Mouse (Mus musculus): ENCODE results near the gene Pxmp2. TPM values are rescaled to one million over a fixed set of nuclear protein-coding genes. Genes with fewer than 3 reads are reported as not detected.

Pxmp2 gene
- polyA plus RNA-seq, 1 experiment, result 3.4 TPM

DNA sequence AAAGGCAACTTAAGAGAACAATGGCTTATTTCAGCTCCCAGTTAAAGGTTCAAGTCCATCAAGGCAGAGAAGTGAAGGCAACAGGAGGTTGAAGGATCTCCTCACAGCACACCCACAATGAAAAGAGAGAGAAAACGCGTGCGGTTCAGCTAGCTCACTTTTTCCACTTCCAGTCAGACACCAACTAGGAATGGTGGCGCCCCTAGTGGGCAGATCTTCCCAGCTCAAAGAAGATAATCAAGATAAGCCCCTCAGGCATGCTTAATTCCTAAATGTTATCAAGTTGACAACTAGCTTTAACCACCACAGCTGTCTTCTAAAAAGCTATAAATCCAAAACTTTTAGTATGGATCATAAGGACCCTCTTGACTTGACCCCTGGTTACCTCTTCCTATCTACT lies 1.4 kb downstream of the Pxmp2 start:
- no peak overlapping the region for H3K27ac ChIP-seq (ENCODE audit: insufficient read depth, low read depth, low read length)
- H3K4me3 ChIP-seq (ENCODE audit: insufficient read depth, low read length), result peak overlapping the region; percentile 17
- peak; percentile 23; the same call in 1 of the 2 replicates for TF ChIP-seq CTCF (IDR thresholded peaks at IDR 0.05; ENCODE audit: low read depth, low read length)
- TF ChIP-seq POLR2A (IDR thresholded peaks at IDR 0.05; ENCODE audit: borderline replicate concordance, low read depth, low read length), result no peak
- peaks cover 5% of the 10 kb centered on the region; the same call in 1 of the 2 replicates for H3K4me1 ChIP-seq (ENCODE audit: control insufficient read depth, insufficient read depth, low read length)

DNA sequence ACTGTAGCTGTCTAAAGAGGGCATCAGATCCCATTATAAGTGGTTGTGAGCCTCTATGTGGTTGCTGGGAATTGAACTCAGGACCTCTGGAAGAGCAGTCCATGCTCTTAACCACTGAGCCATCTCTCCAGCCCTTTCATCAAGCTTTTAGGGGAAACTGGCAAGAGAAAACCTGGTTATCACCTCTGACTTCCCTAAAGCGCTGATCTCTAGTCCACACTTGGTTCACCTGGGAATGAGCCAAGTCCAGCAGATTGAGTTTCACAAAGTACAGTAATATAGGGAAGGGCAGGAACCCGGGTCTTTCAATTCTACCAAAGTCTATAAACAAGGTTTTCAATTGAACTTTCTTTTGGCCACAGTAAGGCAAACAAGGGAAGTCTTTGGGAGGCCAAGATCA lies 4.0 kb downstream of the Pxmp2 start:
- H3K27ac ChIP-seq (ENCODE audit: insufficient read depth, low read depth, low read length), result no peak overlapping the region
- no peak for TF ChIP-seq POLR2A (IDR thresholded peaks at IDR 0.05; ENCODE audit: borderline replicate concordance, low read depth, low read length)
- no peak for TF ChIP-seq CTCF (IDR thresholded peaks at IDR 0.05; ENCODE audit: low read depth, low read length)
- 0 out of 2 replicates have a peak, but pooled peaks cover 2% of the 10 kb centered on the region for H3K4me1 ChIP-seq (ENCODE audit: control insufficient read depth, insufficient read depth, low read length)
- no peak overlapping the region for H3K4me3 ChIP-seq (ENCODE audit: insufficient read depth, low read length)

GRCm38 (mm10) chr5:110276910-110277309 lies 9.1 kb downstream of the Pxmp2 start:
- Histone ChIP-seq H3K4me1 (ENCODE audit: control insufficient read depth, insufficient read depth, low read length) (no peaks in the 10 kb centered on the region), H3K4me3 (ENCODE audit: insufficient read depth, low read length) (no peak overlapping the region), H3K27ac (ENCODE audit: insufficient read depth, low read depth, low read length) (no peak overlapping the region)
- TF ChIP-seq CTCF (IDR thresholded peaks at IDR 0.05; ENCODE audit: low read depth, low read length) (no peak), POLR2A (IDR thresholded peaks at IDR 0.05; ENCODE audit: borderline replicate concordance, low read depth, low read length) (no peak)

GRCm38 (mm10) chr5:110276391-110276790 lies 9.6 kb downstream of the Pxmp2 start:
- Histone ChIP-seq H3K27ac (ENCODE audit: insufficient read depth, low read depth, low read length) (no peak overlapping the region), H3K4me3 (ENCODE audit: insufficient read depth, low read length) (no peak overlapping the region), H3K4me1 (ENCODE audit: control insufficient read depth, insufficient read depth, low read length) (no peaks in the 10 kb centered on the region)
- TF ChIP-seq CTCF (IDR thresholded peaks at IDR 0.05; ENCODE audit: low read depth, low read length) (no peak), POLR2A (IDR thresholded peaks at IDR 0.05; ENCODE audit: borderline replicate concordance, low read depth, low read length) (no peak)

- H3K27ac ChIP-seq (ENCODE audit: insufficient read depth, low read depth, low read length), result no peak overlapping the region
- no peak overlapping the region for H3K4me3 ChIP-seq (ENCODE audit: insufficient read depth, low read length)
- no peaks in the 10 kb centered on the region for H3K4me1 ChIP-seq (ENCODE audit: control insufficient read depth, insufficient read depth, low read length)
- TF ChIP-seq CTCF (IDR thresholded peaks at IDR 0.05; ENCODE audit: low read depth, low read length) (no peak), POLR2A (IDR thresholded peaks at IDR 0.05; ENCODE audit: borderline replicate concordance, low read depth, low read length) (no peak)
Measured at GRCm38 (mm10) chr5:110274846-110275245, 11.1 kb downstream of the Pxmp2 start.

DNA sequence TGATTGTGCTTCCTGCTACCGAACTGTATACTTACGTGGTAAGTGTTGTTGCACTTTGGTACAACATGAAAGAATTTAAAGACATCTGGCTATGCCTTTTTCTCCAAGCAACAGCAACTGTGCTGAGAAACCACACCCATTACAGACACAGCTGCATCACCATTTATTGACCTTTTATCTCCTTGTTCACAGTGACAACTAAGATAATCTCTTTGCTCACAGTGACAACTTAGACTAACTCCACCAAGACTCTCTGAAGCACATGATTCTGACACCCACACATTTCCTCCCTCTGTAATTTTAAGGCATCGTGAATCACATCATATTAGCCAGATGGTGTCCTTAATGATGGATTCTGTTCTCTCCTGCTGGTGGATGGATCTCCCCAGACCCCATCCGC lies 11.8 kb downstream of the Pxmp2 start:
- Histone ChIP-seq H3K4me3 (ENCODE audit: insufficient read depth, low read length) (no peak overlapping the region), H3K27ac (ENCODE audit: insufficient read depth, low read depth, low read length) (no peak overlapping the region), H3K4me1 (ENCODE audit: control insufficient read depth, insufficient read depth, low read length) (no peaks in the 10 kb centered on the region)
- no peak for TF ChIP-seq CTCF (IDR thresholded peaks at IDR 0.05; ENCODE audit: low read depth, low read length)
- no peak for TF ChIP-seq POLR2A (IDR thresholded peaks at IDR 0.05; ENCODE audit: borderline replicate concordance, low read depth, low read length)

- Histone ChIP-seq H3K4me3 (ENCODE audit: insufficient read depth, low read length) (no peak overlapping the region), H3K27ac (ENCODE audit: insufficient read depth, low read depth, low read length) (no peak overlapping the region), H3K4me1 (ENCODE audit: control insufficient read depth, insufficient read depth, low read length) (peaks cover 7% of the 10 kb centered on the region)
- TF ChIP-seq POLR2A (IDR thresholded peaks at IDR 0.05; ENCODE audit: borderline replicate concordance, low read depth, low read length), result no peak
- no peak for TF ChIP-seq CTCF (IDR thresholded peaks at IDR 0.05; ENCODE audit: low read depth, low read length)
Measured at GRCm38 (mm10) chr5:110270242-110270641, 15.7 kb downstream of the Pxmp2 start.

DNA sequence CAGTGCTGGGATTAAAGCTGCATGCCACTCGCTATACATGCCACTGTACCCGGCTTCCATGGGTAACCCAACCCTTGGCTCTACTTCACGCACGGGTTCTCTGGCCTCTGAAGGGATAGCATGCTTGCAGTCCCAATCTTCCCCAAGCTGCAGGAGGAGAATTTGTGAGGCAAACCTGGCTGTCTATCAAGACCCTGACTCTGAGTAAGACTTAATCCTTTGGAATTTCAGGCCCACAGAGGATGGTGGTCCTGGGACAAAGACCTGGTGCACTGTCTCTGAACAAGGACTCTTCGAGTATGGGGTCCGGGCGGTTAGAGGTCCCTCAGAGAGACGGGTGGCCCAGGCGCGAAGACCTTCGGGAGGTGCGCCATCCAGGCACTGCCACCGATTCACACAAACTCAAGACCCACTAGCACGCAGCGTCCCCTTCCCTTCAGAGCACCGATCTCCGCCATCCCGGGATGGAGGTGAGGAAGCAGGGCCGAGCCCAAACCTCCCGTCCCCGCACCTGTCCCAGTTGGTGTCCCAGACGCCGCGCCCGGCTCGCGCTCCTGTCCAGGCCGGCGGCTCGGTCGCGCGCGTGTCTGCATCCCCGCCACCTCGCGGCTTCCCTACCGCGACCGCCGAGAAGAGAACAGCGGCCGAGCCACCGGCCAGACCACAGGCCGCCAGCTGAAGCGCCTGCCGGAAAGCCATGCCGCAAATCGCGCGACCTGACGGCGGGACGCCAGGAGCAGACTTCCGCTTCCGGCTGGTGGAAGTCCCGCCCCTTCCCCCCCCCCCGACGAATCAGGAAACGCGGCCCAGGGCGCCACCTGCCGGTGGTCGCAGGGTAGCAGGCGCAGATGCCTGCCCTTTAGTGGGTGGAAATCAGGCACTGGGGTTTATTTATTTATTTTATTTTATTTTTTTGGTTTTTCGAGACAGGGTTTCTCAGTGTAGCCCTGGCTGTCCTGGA lies 16.6 kb downstream of the Pxmp2 start, which contains the start of gene Pgam5:
Gene Pgam5, minus strand, starts transcription at position 773 of the 961 bp plus-strand sequence.
- Histone ChIP-seq H3K27ac (ENCODE audit: insufficient read depth, low read depth, low read length) (0 out of 2 replicates have a peak within 1 kb of the TSS, but pooled peaks have one; percentile 0), H3K4me3 (ENCODE audit: insufficient read depth, low read length) (peak within 1 kb of the TSS; percentile 77), H3K4me1 (ENCODE audit: control insufficient read depth, insufficient read depth, low read length) (peaks cover 7% of the 10 kb centered on the region)
- TF ChIP-seq POLR2A (IDR thresholded peaks at IDR 0.05; ENCODE audit: borderline replicate concordance, low read depth, low read length), result no peak
- TF ChIP-seq CTCF (IDR thresholded peaks at IDR 0.05; ENCODE audit: low read depth, low read length), result 0 out of 2 replicates have a peak, but pooled peaks have one; percentile 34

- Histone ChIP-seq H3K27ac (ENCODE audit: insufficient read depth, low read depth, low read length) (no peak overlapping the region), H3K4me3 (ENCODE audit: insufficient read depth, low read length) (no peak overlapping the region), H3K4me1 (ENCODE audit: control insufficient read depth, insufficient read depth, low read length) (peaks cover 7% of the 10 kb centered on the region)
- TF ChIP-seq POLR2A (IDR thresholded peaks at IDR 0.05; ENCODE audit: borderline replicate concordance, low read depth, low read length), result no peak
- TF ChIP-seq CTCF (IDR thresholded peaks at IDR 0.05; ENCODE audit: low read depth, low read length), result no peak
Measured at GRCm38 (mm10) chr5:110266941-110267340, 19.0 kb downstream of the Pxmp2 start.

- TF ChIP-seq CTCF (IDR thresholded peaks at IDR 0.05; ENCODE audit: low read depth, low read length), result no peak
- TF ChIP-seq POLR2A (IDR thresholded peaks at IDR 0.05; ENCODE audit: borderline replicate concordance, low read depth, low read length), result no peak
- Histone ChIP-seq H3K4me1 (ENCODE audit: control insufficient read depth, insufficient read depth, low read length) (peaks cover 3% of the 10 kb centered on the region), H3K4me3 (ENCODE audit: insufficient read depth, low read length) (no peak overlapping the region), H3K27ac (ENCODE audit: insufficient read depth, low read depth, low read length) (no peak overlapping the region)
Measured at GRCm38 (mm10) chr5:110244091-110244490, 41.9 kb downstream of the Pxmp2 start.

Measured in bone marrow macrophage, adult 2 months (primary cell).